Mouse (Mus musculus) hindlimb bud, embryonic 11.5 days (tissue): ENCODE measurements at regions not wholly inside any gene's neighbourhood (a gene's known extent, or its start where the extent isn't known, plus 50 kb on each side); places are given as distances from the start of the nearest gene placed in this dataset.

Experiments
- DNase-seq: peaks from one replicate; pipeline ENCODE4 v3.0.0-alpha.2; 2012; ENCODE audit warnings: low read depth, low spot score; ENCODE audit errors: extremely low spot score

DNA sequence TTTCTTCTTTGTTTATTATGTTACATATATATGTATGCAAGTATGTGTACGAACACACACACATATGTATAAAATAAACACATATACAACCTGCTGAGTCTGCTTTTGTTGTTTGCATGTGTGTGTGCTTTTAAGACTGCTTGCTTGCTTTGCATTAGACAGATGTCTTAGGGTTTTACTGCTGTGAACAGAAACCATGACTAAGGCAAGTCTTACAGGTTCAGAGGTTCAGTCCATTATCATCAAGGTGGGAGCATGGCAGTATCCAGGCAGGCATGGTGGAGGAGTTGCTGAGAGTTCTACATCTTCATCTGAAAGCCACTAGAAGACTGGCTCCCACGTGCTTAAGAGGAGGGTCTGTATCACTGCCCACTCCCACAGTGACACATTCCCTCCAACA is 520.3 kb upstream of the Tmem132c start:
- DNase-seq = no peak

DNA sequence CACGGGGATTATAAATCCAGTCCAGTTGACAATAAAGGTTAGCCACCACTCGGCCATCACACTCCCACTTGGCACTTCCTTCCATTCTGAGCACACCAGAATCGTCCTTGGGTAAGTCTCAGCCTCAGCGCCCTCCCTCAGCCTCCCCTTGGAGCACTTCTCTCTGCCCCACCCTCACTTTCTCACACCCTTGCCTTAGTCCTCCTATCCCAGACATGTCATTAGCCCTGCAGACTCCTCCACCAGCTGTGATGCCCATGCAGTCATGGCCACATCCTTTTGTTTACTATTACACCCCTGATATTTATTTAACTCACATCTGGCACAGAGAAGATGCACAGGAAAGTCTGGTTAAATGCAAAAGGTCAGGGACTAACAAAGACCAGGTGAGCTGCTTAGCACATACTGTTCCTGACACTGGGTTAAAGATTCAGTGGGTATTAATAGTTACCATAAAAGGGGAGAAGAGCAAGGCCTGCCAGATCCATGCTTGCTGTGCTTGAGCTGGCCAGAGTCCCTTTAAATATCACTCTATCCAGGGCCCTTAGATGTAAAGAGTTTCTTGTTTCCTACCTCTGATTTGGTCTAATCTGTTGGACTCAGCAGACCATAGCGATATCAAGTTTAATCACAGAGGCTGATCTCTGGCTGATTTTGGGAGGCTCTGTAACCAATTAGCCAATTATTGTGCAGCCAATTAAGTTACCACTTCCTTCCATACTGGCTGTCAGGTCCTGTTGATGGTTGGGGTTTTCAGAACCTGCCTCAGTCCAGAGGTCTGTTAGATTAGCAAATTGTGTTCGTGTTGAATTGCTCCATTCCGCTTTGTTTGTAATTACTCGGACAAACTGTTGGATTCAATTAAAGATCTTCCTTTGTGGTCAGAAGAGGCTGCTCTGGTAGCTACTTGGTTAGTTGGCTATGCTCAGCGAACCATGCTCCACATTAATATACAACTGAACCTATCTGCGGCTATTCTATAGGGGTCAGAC is 518.0 kb upstream of the Tmem132c start:
- DNase-seq = no peak

DNA sequence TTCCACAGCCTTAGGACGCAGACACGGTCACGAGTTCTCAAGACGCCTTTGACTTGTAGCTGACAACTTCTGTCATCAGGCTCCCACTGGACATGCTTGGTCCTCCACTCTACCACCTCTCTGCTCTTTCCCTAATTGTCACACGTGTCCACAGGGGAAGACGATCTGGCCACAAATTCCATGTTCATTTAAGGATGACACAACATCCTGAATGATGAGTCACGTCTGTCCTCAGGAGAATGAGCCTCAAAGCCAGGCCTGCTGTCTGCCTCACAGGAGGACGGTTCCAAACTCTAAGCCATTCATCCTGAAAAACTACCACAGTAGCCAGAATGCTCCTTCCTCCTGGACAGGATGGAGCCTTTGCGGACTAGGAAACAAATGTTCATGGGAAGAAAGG is 517.3 kb upstream of the Tmem132c start:
- no peak for DNase-seq

DNA sequence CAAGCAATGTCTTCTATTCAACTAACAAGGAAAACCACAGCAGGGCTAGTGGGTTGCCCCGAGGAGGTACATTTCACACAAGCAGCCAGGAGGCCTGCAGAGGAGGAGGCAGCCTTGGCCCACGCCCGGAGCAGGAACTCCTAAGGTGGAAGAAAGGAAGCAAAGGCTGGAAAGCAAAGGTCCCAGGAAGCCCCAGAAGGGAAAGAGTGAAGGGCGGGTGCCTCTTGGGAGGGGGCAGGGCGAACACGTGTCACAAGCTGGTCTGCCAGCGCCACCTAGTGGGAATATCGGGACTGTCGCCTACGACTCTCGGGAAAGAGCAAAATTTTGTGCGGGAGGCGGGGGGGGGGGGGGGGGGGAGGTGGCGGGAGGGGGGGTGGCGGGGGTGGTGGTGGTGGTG is 508.1 kb upstream of the Tmem132c start:
- no peak for DNase-seq

DNA sequence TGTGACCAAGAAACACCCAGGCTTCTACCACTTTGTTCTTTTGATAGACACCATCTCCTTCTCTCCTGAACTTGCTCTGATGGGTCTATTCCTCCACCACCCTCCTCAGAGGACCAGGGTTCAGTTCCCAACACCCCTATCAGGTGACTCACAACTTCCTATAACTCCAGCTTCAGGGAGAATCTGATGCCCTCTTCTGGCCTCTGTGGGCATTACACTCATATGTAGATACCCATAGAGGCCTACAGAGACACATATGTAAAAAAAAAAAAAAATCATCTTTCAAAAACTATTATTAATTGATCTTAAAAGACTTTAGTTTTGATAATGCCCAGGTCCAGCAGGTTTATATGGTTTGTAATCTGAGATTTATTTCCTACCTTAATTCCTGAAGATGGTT is 505.9 kb upstream of the Tmem132c start:
- DNase-seq = no peak

DNA sequence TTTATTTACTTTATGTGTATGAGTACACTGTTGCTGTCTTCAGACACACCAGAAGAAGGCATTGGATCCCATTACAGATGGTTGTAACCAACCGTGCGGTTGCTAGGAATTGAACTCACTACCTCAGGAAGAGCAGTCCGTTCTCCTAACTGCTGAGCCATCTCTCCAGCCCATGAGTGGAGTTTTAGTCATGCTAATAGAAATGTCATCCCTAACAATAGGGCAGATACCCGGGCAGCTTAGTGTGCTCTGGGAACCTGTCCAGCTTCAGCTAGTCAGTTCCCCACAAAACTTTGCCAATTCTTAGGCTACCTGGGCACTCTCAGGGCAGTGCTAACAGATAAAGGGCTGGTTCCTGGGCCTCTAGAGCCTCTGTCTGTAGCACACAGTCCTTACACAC is 503.9 kb upstream of the Tmem132c start:
- no peak for DNase-seq

DNA sequence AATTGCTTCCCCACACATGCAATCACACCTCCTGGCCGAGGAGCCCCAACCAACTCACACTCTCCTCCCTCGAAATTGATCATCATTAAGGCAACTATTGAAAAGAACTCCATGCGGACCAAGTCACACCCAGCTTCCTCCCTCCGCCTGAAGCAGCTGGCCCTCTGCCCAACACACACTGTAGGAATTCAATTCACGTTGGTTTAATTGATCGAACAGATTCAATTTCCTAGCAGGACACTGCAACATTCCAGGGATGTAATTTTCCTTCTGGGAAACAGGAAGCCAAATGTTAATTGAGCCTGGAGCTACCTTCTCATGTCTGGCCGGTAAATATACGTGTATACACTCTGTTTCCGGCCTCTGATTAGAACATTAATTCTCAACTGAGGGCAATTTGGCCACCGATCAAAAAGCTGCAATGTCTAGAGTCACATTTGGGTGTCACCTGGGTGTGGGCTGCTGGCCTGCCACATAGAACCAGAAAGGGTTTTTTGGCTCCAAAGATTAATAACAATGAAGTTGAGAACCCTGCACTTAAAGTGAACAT is 500.7 kb upstream of the Tmem132c start:
- no peak for DNase-seq

DNA sequence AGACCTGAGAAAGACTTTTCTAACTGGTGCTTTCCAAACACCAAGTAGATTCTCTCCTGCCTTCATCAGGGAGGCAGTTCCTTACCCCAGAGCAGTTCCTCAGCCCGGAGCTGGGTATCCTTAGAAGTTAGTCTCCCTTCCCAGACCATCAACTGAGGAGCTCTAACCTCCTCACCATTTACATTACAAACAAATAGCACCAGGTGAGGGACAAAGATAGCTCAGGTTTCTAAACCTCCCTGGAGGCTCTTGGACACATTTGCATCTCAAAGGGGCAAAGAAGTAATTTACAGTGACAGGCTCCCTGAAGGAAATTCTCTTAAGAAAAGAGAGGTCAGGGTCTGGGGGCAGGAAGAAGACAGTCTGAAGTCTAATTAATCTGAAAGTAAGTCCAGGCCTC is 486.5 kb upstream of the Tmem132c start:
- no peak for DNase-seq

DNA sequence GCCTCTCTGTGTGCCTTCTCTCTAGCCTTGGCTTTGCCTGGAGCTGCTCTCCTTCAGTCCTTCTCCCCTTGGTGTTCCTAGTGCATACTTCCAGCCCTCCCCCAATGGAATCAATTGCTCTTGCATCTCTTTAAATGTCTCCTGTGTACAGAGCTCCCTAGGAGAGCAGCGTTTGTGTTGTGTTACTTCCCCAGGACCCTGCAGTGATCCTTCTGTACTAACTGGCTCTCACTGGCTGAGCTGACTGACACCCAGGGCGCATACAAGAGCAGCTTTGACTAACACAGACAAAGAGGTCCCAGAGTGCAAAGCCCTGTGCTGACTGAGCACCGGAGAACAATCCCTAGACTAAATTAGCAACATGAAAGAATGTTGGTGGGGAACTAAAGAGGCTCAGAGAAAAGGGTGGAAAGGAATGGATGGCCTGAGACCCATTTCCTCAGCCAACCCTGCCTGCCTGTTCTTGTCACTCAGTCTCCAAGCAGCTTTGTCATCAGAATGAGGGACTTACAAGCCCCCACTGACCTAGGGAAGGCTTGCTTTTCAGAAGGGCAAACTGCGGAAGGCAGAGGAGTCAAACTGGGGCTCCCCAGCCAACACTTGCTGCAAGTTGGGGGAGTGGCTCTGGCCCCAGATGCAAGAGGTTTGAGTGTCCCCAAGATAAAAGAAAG is 476.4 kb upstream of the Tmem132c start:
- no peak for DNase-seq

DNA sequence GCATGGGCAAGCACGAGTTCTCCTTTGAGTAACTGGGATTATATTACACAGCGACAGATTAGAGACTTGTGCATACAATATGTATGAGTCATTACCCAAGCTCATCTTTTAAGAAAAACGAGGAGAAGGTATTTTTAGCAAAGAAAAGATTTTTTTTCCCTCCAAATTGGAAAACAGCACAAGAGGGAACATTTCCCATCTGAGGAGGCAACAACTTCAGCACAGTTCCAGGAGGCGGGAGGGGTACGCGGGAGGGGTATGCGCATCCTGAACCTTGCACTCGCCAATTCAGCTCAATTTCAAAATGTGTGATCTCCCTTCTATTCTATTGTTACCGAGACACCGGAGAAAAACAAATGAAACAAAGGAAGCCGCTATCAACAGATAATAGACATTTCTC is 472.6 kb upstream of the Tmem132c start:
- DNase-seq = no peak

DNA sequence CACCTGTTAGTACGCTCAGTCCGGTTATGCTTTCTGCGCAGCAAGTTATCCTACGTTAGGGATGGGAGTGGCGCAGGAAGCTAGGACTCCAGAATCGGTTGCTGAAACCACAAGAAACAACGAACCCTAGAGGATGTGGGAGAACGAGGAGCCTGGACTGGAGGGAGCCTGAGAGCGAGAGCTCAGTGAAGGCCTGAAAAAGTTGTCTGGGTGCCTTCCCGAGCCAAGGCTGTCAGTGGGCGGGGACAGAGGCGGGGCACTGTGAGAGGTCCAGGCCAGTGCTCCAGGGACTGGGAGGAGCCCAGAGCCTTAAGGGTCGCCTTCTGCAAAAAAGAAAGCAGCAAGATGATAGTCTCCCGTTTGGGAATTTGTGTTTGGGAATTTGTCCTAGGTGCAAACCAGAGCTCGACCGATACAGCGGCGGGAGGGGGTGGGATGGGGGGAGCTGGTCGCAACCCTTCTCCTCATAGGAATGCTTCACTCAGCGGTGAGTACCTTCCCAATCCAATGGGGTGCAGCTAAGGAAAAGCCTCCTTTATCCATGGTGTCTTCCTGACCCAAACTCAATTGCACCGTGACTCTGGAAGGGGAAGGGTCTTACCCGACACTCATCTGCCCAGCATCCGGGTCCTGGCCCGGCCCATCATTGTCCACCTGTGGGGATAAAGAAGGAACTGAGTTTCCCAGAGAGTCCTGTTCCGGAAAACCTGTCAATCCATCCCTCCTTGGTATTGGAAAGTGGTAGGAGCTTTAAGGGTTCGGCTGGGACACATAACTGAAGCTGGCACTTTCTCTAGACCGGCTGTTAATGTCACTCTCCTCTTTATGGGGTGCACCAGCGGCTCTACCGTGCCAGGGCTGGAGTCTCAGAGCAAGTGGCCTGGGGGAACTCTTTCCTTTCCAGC is 453.6 kb upstream of the Tmem132c start:
- no peak for DNase-seq

DNA sequence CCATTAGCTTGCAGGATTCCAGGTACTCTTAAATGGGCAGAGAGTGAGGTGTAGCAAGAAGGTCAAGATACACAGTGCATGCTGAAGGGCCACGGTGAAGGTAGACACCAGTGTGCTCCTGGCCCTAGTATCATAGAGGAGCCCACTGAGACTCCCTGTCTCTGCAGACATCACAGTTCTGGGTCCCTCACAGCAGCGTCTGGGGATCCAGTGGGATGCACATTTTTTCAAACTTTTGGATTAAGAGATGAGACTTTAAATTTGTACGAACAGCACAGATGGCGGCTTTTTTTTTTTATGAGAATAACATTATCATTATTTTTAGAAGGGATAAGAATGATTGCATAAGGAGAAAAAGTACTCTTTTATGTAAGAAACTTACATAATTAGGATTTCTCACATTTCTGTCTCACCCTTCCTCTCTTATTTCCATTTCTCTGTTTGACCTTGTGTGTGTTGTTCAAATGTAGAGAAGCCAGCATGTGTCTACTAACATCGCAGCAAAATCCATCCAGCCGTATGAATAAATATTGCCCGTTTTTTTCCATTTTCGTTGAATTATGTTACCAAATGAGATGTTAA is 441.8 kb upstream of the Tmem132c start:
- DNase-seq = no peak

DNA sequence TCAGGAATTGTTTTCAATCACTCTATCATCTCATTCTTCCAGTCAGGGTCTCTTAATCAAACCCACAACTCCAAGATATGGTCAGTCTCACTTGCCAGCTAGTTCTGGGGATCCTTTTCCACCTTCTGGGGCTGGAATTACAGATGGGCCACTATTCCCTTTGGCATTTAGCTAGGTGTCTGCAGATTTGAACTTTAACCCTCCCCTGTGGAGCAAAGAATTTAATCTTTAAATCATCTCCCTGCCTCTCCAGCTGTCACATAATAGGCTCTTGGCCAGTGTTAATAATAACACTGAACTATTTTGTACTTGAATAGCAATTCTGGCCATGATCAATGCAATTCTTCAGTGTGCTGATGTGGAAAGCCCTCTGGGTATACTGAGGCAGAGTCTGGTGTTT is 435.0 kb upstream of the Tmem132c start:
- no peak for DNase-seq

DNA sequence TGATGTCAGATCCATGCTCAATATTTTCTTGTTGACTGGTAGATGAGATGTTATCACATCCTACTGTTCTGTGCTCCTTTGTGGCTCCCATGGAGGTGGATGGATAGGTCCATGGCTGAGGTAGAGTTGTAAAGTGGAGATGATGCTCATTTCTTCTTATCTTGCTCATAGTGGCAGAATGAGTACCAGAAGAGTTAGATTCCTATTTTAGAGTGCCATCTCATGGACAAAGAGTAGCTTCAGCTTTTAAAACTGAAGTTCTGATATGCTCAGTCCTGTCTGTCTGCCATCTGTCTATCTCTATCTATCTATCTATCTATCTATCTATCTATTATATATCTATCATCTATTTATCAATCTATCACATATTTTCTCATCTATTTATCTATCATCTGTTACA is 425.5 kb upstream of the Tmem132c start:
- DNase-seq = no peak

DNA sequence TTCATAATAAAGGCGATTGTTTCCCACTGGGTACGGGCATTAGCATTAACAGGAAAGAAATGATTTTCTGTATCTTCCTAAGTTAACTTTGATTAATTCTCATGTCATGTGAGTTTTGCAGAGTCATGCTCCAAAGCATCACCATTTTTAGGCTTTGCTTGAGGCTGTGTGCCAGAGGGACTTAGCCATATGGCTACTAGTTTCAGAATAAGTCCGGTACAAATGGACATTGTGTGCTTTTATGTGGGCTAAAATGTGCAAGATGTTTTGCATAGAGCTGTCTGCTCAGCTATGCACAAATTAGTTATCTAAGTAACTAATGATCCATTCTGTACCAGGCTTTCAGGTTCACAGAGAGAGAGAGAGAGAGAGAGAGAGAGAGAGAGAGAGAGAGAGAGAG is 406.2 kb upstream of the Tmem132c start:
- no peak for DNase-seq

DNA sequence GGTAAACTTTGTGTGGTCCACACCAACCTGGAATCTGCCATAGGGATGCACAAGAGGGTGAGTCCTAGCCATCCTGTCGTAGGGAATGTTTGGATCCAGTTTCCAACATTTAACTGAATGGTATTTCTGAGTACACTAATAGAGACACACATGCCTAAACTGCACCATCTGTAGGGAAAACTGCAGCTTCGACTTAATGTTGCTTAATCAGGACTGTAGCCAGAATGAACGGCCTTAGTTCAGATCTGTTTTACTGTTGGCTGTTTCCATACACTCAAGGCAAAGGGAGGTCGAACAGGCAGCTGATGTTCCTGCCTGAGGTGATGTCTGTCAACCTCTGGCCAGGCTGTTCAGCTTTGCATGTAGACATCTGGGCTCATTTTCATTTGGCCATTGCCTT is 399.0 kb upstream of the Tmem132c start:
- DNase-seq = no peak

DNA sequence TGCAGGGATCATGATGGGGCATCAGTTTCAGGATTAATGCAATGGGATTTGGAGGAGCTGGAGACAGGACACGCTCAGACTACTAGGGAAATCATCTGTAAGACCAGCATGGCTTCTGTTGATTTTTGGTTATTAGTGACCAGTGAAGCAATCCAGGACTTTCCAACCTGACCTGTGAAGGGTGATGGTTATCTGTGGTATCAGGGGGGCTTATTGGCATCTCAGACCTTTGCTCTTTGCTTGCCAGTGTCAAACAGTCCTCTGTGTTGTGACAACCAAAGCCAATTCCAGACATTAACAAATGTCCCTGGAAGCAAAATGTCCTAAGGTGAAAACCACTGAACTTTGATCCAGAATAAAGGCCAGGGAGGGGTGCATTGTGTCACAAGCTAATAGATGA is 379.5 kb upstream of the Tmem132c start:
- DNase-seq = no peak

DNA sequence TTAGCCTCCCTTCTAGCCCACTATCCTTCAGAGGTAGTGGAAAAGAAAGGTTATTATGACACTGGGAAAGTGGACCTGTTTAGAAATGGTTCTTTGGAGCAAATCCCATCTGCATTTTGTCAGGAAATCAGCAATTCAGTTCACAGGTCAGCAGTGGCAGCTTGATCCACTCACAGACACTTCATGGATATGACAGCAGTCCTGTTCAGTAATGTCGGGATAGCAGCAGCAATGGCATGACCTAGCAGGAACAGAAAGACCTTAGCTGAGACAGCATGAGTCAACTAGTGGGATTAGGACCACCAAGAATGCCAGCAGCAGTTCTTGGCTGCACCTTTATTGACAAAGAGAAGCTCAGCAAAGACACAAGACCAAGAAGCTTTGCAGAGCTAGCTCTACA is 365.8 kb upstream of the Tmem132c start:
- no peak for DNase-seq

DNA sequence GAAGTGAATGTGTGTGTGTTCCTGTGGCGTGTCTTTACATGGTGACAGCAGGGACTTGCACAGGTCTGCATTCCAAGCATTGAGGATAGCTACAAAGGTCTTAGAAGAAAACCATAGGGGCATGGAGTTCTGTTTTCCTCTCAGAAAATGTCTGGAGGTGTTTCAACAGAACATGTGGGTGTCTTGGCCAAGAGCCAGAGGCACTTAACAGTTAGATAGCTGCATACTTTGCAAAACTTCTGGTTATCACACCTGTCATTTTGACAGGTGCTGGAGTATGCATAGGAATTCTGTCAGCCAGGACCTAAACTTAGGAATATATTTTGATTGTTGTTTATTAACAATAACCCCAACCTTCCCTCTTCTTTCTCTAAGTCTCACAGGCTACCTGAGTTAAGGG is 350.9 kb upstream of the Tmem132c start:
- DNase-seq = no peak

DNA sequence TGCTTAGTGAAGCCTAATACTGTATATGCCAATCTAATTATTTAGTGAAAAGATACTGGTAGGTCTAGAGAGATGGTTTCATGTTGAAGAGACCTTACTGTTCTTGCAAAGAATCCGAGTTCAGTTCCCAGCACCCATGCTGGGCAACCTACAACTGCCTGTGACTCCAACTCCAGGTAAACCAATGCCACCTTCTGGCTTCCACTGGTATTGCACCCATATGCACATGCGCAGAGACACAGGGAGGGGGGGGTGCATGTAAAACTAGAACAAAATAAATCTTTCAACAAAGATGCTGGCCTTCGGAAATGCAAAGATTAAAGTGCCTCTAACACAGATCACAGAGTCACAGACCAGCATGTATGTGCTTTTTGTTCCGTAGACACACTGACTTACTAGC is 348.5 kb upstream of the Tmem132c start:
- DNase-seq = no peak

DNA sequence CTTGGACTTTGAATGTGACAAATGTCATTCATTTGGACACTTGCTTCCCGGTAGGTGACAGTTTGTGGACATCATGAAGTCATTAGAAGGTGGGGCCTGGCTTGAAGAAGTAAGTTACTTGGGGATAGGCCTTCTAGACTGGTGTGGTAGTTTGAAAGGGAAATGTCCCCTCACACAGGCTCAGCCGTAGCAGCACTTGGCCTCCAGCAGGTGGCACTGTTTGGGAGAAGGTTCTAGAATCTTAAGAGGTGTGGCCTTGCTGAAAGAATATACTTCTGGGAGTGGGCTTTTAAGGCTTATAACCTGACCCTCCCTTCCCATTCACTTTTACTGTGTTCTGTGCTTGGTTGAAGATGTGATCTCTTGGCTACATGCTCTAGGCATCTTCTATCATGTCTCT is 331.5 kb upstream of the Tmem132c start:
- DNase-seq = no peak
